Mouse (Mus musculus) midbrain, embryonic 14.5 days (tissue): Measurements from ENCODE around the gene Plac8. TPM values are rescaled to one million over a fixed set of nuclear protein-coding genes. Genes with fewer than 3 reads are reported as not detected.

ENCODE experiments used
- ATAC-seq: fragments of 200-750 bp; cut with Nextera tagmentation; 2 replicates; pipeline ENCODE4 v1.8.0; 2017; ENCODE audit warnings: moderate number of reproducible peaks, moderate library complexity; ENCODE audit not compliant: low FRiP score, low TSS enrichment
- DNase-seq: peaks from one replicate; pipeline ENCODE4 v3.0.0-alpha.2; 2015
- H3K27ac ChIP-seq: fragments of 300-500 bp; sonication (generic); replicated peaks from 2 replicates; pipeline ENCODE4 v1.5.1; 2014; ENCODE audit warnings: mild to moderate bottlenecking, low read depth, low read length, moderate library complexity
- H3K27me3 ChIP-seq: fragments of 300-500 bp; sonication (generic); 2 replicates; pipeline ENCODE4 v1.6.1; 2014; ENCODE audit warnings: low read length, control low read depth, mixed read lengths; ENCODE audit not compliant: control insufficient read depth, insufficient read depth
- H3K36me3 ChIP-seq: fragments of 300-500 bp; sonication (generic); 2 replicates; pipeline ENCODE4 v1.6.1; 2014; ENCODE audit warnings: low read length, control low read depth; ENCODE audit not compliant: control insufficient read depth, insufficient read depth
- H3K4me1 ChIP-seq: fragments of 300-500 bp; sonication (generic); 2 replicates; pipeline ENCODE4 v1.6.1; 2014; ENCODE audit warnings: mild to moderate bottlenecking, antibody characterized with exemption, low read length, control low read depth; ENCODE audit not compliant: control insufficient read depth, insufficient read depth
- H3K4me2 ChIP-seq: fragments of 300-500 bp; sonication (generic); 2 replicates; pipeline ENCODE4 v1.6.1; 2014; ENCODE audit warnings: mild to moderate bottlenecking, low read length, moderate library complexity
- H3K4me3 ChIP-seq: fragments of 300-500 bp; sonication (generic); replicated peaks from 2 replicates; pipeline ENCODE4 v1.5.1; 2014; ENCODE audit warnings: low read depth, low read length
- H3K9ac ChIP-seq: fragments of 300-500 bp; sonication (generic); replicated peaks from 2 replicates; pipeline ENCODE4 v1.6.1; 2014; ENCODE audit warnings: mild to moderate bottlenecking, low read length, moderate library complexity
- H3K9me3 ChIP-seq: fragments of 300-500 bp; sonication (generic); 2 replicates; pipeline ENCODE4 v1.6.1; 2016; ENCODE audit warnings: low read length, control low read depth, mixed read lengths; ENCODE audit not compliant: control insufficient read depth
- WGBS: fragments of 180-500 bp; shearing (Covaris S2); extraction: QIAGEN DNeasy Blood & Tissue Kit; methylation state at CpG from one replicate; pipeline ENCODE4 v1.1.7; 2014; 5-methylcytosine and 5-hydroxymethylcytosine counted together
- polyA plus RNA-seq: library from polyadenylated mRNA; unstranded; fragments of >200 nt; fragmentation: Nextera tagmentation; extraction: Ambion mirVana; gene quantifications from 2 replicates; pipeline ENCODE4 v1.2.1, GENCODE M21; 2014

Plac8 gene
- polyA plus RNA-seq, 1 experiment from 2014 or later: 3.2 TPM

- no peak for DNase-seq
- no peak overlapping the region for H3K27ac ChIP-seq
- no peak overlapping the region for H3K9ac ChIP-seq
- no peaks in the 10 kb centered on the region for H3K27me3 ChIP-seq
- H3K4me3 ChIP-seq: no peak overlapping the region
- ATAC-seq: no peak
- no peaks in the 10 kb centered on the region for H3K4me1 ChIP-seq
- 91% methylated on average over 8 of the region's 8 CpGs for WGBS
- no peaks in the 10 kb centered on the region for H3K36me3 ChIP-seq
- no peak overlapping the region for H3K4me2 ChIP-seq
- no peaks in the 10 kb centered on the region for H3K9me3 ChIP-seq
Observed at GRCm38 (mm10) chr5:100585206-100585644, 13.2 kb upstream of the Plac8 start.

- no peaks in the 10 kb centered on the region for H3K27me3 ChIP-seq
- H3K36me3 ChIP-seq: no peaks in the 10 kb centered on the region
- no peak for ATAC-seq
- no peak for DNase-seq
- no peak overlapping the region for H3K27ac ChIP-seq
- H3K4me1 ChIP-seq: no peaks in the 10 kb centered on the region
- H3K9me3 ChIP-seq: no peaks in the 10 kb centered on the region
- H3K4me3 ChIP-seq: no peak overlapping the region
- H3K9ac ChIP-seq: no peak overlapping the region
- H3K4me2 ChIP-seq: no peak overlapping the region
- 92% methylated on average over 7 of the region's 7 CpGs for WGBS
Observed at GRCm38 (mm10) chr5:100583066-100583465, 11.0 kb upstream of the Plac8 start.

- Histone ChIP-seq H3K9ac (no peak overlapping the region), H3K4me2 (no peak overlapping the region), H3K9me3 (no peaks in the 10 kb centered on the region), H3K27me3 (no peaks in the 10 kb centered on the region), H3K4me3 (no peak overlapping the region), H3K36me3 (no peaks in the 10 kb centered on the region), H3K4me1 (no peaks in the 10 kb centered on the region), H3K27ac (no peak overlapping the region)
- DNase-seq: no peak
- 95% methylated on average over 5 of the region's 5 CpGs for WGBS
- ATAC-seq: no peak
Observed at GRCm38 (mm10) chr5:100582435-100582826, 10.4 kb upstream of the Plac8 start.

DNA sequence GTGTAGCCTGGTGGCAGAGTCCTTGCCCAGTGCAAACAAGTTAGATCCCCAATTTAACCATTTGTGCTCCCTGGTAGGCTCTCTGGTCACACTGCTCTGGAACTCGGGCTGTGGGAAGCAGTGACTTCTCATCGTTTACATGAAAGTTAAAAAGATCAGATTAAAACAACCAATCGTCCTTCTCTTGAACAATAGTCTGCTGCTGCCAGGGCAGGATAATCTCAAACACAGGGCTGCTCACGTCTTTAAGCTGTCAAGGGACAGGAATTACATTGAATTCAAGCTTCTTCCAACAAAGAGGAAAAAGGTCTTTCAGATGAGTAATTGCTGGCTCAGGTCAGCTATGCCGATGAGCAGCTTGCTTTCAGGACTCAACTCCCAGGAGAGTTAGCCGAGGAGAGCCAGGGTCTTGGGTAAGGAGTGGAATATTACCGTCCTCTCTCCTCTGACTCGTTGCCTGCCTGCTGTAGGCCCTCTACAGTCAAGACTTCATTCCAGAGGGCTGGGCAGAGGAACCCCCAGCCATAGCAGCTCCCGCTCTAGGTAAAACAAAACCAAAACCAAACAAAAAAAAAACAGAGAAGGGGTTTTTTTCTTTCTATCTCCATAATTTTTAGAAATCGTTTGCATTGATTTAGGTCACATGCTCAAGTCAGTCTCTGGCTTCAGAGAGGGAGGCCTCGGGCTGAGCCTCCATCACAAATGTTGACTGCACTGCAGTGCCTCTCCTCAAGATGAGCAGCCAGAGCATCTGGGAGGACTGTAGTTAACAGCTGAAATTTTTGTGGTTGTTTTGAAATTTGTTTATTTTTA lies 9.8 kb upstream of the Plac8 start:
- Histone ChIP-seq H3K4me2 (no peak overlapping the region), H3K4me1 (no peaks in the 10 kb centered on the region), H3K36me3 (no peaks in the 10 kb centered on the region), H3K9ac (no peak overlapping the region), H3K4me3 (no peak overlapping the region), H3K27ac (no peak overlapping the region), H3K9me3 (no peaks in the 10 kb centered on the region), H3K27me3 (no peaks in the 10 kb centered on the region)
- DNase-seq (peak; percentile 3), ATAC-seq (no peak)
- 60% methylated on average over 11 of the region's 11 CpGs for WGBS

GRCm38 (mm10) chr5:100578863-100579411 lies 6.9 kb upstream of the Plac8 start:
- H3K36me3 ChIP-seq: no peaks in the 10 kb centered on the region
- WGBS: 84% methylated on average over 5 of the region's 5 CpGs
- ATAC-seq (no peak), DNase-seq (no peak)
- no peaks in the 10 kb centered on the region for H3K4me1 ChIP-seq
- H3K9ac ChIP-seq: no peak overlapping the region
- no peaks in the 10 kb centered on the region for H3K9me3 ChIP-seq
- H3K4me2 ChIP-seq: no peak overlapping the region
- H3K4me3 ChIP-seq: no peak overlapping the region
- no peak overlapping the region for H3K27ac ChIP-seq
- no peaks in the 10 kb centered on the region for H3K27me3 ChIP-seq

GRCm38 (mm10) chr5:100574771-100575170 lies 2.7 kb upstream of the Plac8 start:
- H3K36me3 ChIP-seq: no peaks in the 10 kb centered on the region
- no peak overlapping the region for H3K9ac ChIP-seq
- WGBS: 63% methylated on average over 1 of the region's 1 CpGs
- no peak for DNase-seq
- H3K4me1 ChIP-seq: no peaks in the 10 kb centered on the region
- no peaks in the 10 kb centered on the region for H3K9me3 ChIP-seq
- no peak overlapping the region for H3K4me3 ChIP-seq
- no peak overlapping the region for H3K4me2 ChIP-seq
- ATAC-seq: no peak
- H3K27ac ChIP-seq: no peak overlapping the region
- no peaks in the 10 kb centered on the region for H3K27me3 ChIP-seq

GRCm38 (mm10) chr5:100573256-100573655 lies 1.2 kb upstream of the Plac8 start:
- Histone ChIP-seq H3K36me3 (no peaks in the 10 kb centered on the region), H3K4me2 (no peak overlapping the region), H3K4me3 (no peak overlapping the region), H3K4me1 (no peaks in the 10 kb centered on the region), H3K27ac (no peak overlapping the region), H3K27me3 (no peaks in the 10 kb centered on the region), H3K9ac (no peak overlapping the region), H3K9me3 (no peaks in the 10 kb centered on the region)
- no peak for DNase-seq
- ATAC-seq: no peak
- WGBS: 93% methylated on average over 5 of the region's 5 CpGs

- H3K4me3 ChIP-seq: no peak overlapping the region
- H3K36me3 ChIP-seq: no peaks in the 10 kb centered on the region
- 48% methylated on average over 8 of the region's 8 CpGs for WGBS
- H3K4me2 ChIP-seq: no peak overlapping the region
- ATAC-seq (no peak), DNase-seq (no peak)
- H3K9me3 ChIP-seq: no peaks in the 10 kb centered on the region
- no peaks in the 10 kb centered on the region for H3K4me1 ChIP-seq
- no peak overlapping the region for H3K9ac ChIP-seq
- no peaks in the 10 kb centered on the region for H3K27me3 ChIP-seq
- H3K27ac ChIP-seq: no peak overlapping the region
Observed at GRCm38 (mm10) chr5:100570716-100571115, 1.3 kb downstream of the Plac8 start.

DNA sequence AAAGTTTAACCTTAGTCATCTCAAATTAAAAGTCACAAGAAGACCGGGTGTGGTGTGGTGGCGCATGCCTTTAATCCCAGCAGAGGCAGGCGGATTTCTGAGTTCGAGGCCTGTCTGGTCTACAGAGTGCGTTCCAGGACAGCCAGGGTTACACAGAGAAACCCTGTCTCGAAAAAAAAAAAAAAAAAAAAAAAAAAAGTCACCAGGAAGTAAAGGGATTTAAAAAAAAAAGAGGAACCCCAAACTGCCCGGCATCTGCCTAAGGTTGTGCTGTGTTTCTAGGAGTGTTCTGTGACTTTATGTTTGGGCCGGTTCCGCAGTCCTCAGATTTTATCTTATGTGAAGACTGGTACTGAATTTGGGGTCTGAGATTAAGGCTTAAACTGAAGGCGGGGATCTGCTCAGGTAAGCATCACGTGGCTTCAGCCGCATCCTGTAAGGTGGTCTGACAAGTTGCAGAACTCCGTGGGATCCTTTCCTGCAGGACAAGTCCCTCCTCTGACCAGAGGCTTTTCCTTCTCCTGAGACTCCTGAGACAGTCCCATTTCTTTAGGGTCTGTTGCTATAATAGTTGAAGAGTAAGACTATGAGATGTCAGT lies 1.9 kb downstream of the Plac8 start:
- Histone ChIP-seq H3K4me1 (no peaks in the 10 kb centered on the region), H3K9me3 (no peaks in the 10 kb centered on the region), H3K4me3 (no peak overlapping the region), H3K27ac (no peak overlapping the region), H3K4me2 (no peak overlapping the region), H3K9ac (no peak overlapping the region), H3K27me3 (no peaks in the 10 kb centered on the region), H3K36me3 (no peaks in the 10 kb centered on the region)
- WGBS: 80% methylated on average over 13 of the region's 13 CpGs
- no peak for DNase-seq
- no peak for ATAC-seq
